Mouse (Mus musculus) midbrain, embryonic 10.5 days (tissue): Measurements from ENCODE around the gene Mogs. TPM values are rescaled to one million over a fixed set of nuclear protein-coding genes. Genes with fewer than 3 reads are reported as not detected.

ENCODE experiments used
- DNase-seq: peaks from one replicate; pipeline ENCODE4 v3.0.0-alpha.2; 2017; ENCODE audit warnings: low spot score
- H3K27ac ChIP-seq: fragments of 300-500 bp; sonication (generic); replicated peaks from 2 replicates; pipeline ENCODE4 v1.5.1; 2016; ENCODE audit warnings: mild to moderate bottlenecking
- H3K27me3 ChIP-seq: fragments of 300-500 bp; sonication (generic); 2 replicates; pipeline ENCODE4 v1.6.1; 2016; ENCODE audit warnings: low read depth, mild to moderate bottlenecking; ENCODE audit not compliant: poor library complexity, severe bottlenecking
- H3K36me3 ChIP-seq: fragments of 300-500 bp; sonication (generic); 2 replicates; pipeline ENCODE4 v1.6.1; 2016; ENCODE audit warnings: mild to moderate bottlenecking, moderate library complexity
- H3K4me1 ChIP-seq: fragments of 300-500 bp; sonication (generic); 2 replicates; pipeline ENCODE4 v1.6.1; 2016
- H3K4me3 ChIP-seq: fragments of 300-500 bp; sonication (generic); 2 replicates; pipeline ENCODE4 v1.5.1; 2016; ENCODE audit warnings: mild to moderate bottlenecking, moderate library complexity
- H3K9me3 ChIP-seq: fragments of 300-500 bp; sonication (generic); replicated peaks from 2 replicates; pipeline ENCODE4 v1.6.1; 2016; ENCODE audit warnings: mild to moderate bottlenecking
- WGBS: fragments of 180-500 bp; shearing (Covaris S2); methylation state at CpG from one replicate; pipeline ENCODE4 v1.1.7; 2016; 5-methylcytosine and 5-hydroxymethylcytosine counted together
- polyA plus RNA-seq: library from polyadenylated mRNA; unstranded; fragments of >200 nt; fragmentation: Nextera tagmentation; extraction: Ambion mirVana; gene quantifications from 2 replicates; pipeline ENCODE4 v1.2.1, GENCODE M21; 2016

Gene Mogs
- polyA plus RNA-seq, 1 experiment from 2014 or later = 33.7 TPM

DNA sequence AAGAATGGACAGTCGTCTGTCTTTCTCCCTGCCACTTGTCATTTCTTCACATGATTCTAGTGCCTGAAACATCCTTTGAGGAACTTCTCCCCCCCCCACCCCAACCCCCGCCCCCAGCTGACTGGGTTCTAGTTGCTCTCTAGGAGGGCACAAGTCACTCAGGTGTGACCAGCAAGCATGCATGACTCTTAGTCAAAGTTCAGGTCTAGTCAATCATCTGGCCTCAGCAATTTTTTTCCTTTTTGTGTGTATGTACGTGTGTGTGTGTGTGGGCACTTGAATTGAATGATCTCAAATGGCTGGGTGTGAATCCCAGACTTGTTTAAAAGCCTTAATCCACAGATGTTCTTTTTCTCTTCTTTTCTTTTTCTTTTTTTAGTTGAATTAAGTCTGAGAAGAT, 18.9 kb downstream of the Mogs start:
- Histone ChIP-seq H3K27ac (no peak overlapping the region), H3K27me3 (peaks cover 17% of the 10 kb centered on the region), H3K36me3 (no peaks in the 10 kb centered on the region), H3K9me3 (no peaks in the 10 kb centered on the region), H3K4me3 (no peak overlapping the region), H3K4me1 (peaks cover 43% of the 10 kb centered on the region)
- no peak for DNase-seq
- whole genome bisulfite sequencing = 68% methylated on average over 3 of the region's 3 CpGs

- no peak for DNase-seq
- Histone ChIP-seq H3K27me3 (peaks cover 17% of the 10 kb centered on the region), H3K27ac (peak within 1 kb of the TSS; percentile 100), H3K36me3 (peaks cover 6% of the 10 kb centered on the region), H3K4me3 (peak within 1 kb of the TSS; percentile 74), H3K9me3 (no peaks in the 10 kb centered on the region), H3K4me1 (peaks cover 52% of the 10 kb centered on the region)
- WGBS = 60% methylated on average over 7 of the region's 7 CpGs
These were observed 19.7 kb downstream of the Mogs start, which contains the start of gene Rtkn for GRCm38 (mm10) chr6:83134951-83135513. TSS of gene Rtkn (plus strand) at chr6:83135463.

DNA sequence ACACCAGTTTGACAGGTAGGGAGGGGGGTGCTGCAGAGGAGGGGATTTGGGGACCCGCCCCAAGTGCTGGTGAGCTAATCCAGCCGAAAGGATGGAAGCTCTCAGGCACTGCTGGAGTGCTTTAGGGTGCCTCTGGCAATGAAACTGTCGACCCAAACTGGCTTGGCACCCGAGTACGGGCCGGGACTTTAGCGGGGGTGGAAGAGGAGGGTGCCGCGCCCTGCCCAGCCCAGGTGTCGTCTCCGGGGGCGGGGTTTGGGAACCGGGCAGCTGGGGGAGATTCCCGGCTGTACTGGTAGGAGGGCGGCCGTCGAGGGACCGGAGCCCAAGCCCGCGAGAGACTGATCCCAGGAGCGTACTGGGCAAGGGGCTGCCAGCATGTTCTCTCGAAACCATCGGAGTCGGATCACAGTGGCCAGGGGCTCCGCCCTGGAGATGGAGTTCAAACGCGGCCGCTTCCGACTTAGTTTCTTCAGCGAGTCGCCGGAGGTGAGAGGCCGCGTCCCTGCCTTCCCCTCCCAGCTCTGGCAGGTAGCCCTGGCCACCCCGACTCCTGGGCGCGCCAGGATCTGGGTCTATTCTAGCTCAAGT, 20.4 kb downstream of the Mogs start:
- peaks cover 7% of the 10 kb centered on the region for H3K36me3 ChIP-seq
- peaks cover 17% of the 10 kb centered on the region for H3K27me3 ChIP-seq
- peaks cover 53% of the 10 kb centered on the region for H3K4me1 ChIP-seq
- H3K4me3 ChIP-seq = peak overlapping the region; percentile 74
- peak; percentile 29 for DNase-seq
- peak overlapping the region; percentile 100 for H3K27ac ChIP-seq
- H3K9me3 ChIP-seq = no peaks in the 10 kb centered on the region
- WGBS = 2% methylated on average over 37 of the region's 37 CpGs

GRCm38 (mm10) chr6:83136291-83136880, 21.1 kb downstream of the Mogs start:
- H3K9me3 ChIP-seq = no peaks in the 10 kb centered on the region
- peak overlapping the region; percentile 100 for H3K27ac ChIP-seq
- peak overlapping the region; percentile 74 for H3K4me3 ChIP-seq
- H3K27me3 ChIP-seq = peaks cover 20% of the 10 kb centered on the region
- DNase-seq = no peak
- H3K4me1 ChIP-seq = peaks cover 56% of the 10 kb centered on the region
- H3K36me3 ChIP-seq = peaks cover 7% of the 10 kb centered on the region
- 10% methylated on average over 5 of the region's 5 CpGs for WGBS

- Histone ChIP-seq H3K4me3 (peak overlapping the region; percentile 74), H3K4me1 (peaks cover 62% of the 10 kb centered on the region), H3K36me3 (peaks cover 7% of the 10 kb centered on the region), H3K27me3 (peaks cover 26% of the 10 kb centered on the region), H3K9me3 (no peaks in the 10 kb centered on the region), H3K27ac (peak overlapping the region; percentile 100)
- DNase-seq = peak; percentile 89
- under 1% methylated on average over 26 of the region's 26 CpGs for WGBS
These were observed 21.7 kb downstream of the Mogs start for GRCm38 (mm10) chr6:83136881-83137575.

- DNase-seq = peak; percentile 93
- Histone ChIP-seq H3K4me1 (peaks cover 68% of the 10 kb centered on the region), H3K36me3 (peaks cover 7% of the 10 kb centered on the region), H3K4me3 (peak overlapping the region; percentile 74), H3K27ac (peak overlapping the region; percentile 100), H3K27me3 (peaks cover 31% of the 10 kb centered on the region), H3K9me3 (no peaks in the 10 kb centered on the region)
- WGBS = under 1% methylated on average over 12 of the region's 12 CpGs
These were observed 22.3 kb downstream of the Mogs start for GRCm38 (mm10) chr6:83137576-83137950.

GRCm38 (mm10) chr6:83138056-83138455, 22.8 kb downstream of the Mogs start:
- WGBS = 1% methylated on average over 11 of the region's 11 CpGs

DNA sequence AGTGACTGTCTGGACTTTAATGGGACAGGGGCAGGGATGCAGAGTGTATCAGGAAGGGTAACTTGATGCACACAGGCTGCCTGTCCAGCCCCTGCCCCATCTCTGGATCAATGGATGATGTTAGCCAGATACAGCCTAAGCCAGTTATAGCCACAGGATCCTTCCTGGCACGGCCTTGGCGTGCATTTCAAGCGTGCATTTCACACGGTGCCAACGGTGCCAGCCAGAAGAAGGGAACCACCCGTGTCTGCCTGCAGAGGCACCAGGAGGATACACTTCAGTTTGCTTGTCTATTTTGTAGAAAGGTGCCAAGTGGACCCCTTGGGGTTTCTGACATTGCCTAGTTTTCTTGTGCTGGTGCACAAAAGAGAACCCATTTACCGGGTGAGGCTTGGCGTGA, 24.7 kb downstream of the Mogs start:
- Histone ChIP-seq H3K4me3 (no peak overlapping the region), H3K4me1 (peaks cover 74% of the 10 kb centered on the region), H3K9me3 (no peaks in the 10 kb centered on the region), H3K36me3 (peaks cover 7% of the 10 kb centered on the region), H3K27me3 (peaks cover 25% of the 10 kb centered on the region), H3K27ac (no peak overlapping the region)
- no peak for DNase-seq
- WGBS = 97% methylated on average over 8 of the region's 8 CpGs

More at GRCm38 (mm10) chr6:83138056-83138455, 22.8 kb downstream of the Mogs start:
- no peaks in the 10 kb centered on the region for H3K9me3 ChIP-seq
- H3K27ac ChIP-seq = peak overlapping the region; percentile 100
- peaks cover 31% of the 10 kb centered on the region for H3K27me3 ChIP-seq
- DNase-seq = peak; percentile 73
- peak overlapping the region; percentile 74 for H3K4me3 ChIP-seq
- peaks cover 7% of the 10 kb centered on the region for H3K36me3 ChIP-seq
- peaks cover 73% of the 10 kb centered on the region for H3K4me1 ChIP-seq

DNA sequence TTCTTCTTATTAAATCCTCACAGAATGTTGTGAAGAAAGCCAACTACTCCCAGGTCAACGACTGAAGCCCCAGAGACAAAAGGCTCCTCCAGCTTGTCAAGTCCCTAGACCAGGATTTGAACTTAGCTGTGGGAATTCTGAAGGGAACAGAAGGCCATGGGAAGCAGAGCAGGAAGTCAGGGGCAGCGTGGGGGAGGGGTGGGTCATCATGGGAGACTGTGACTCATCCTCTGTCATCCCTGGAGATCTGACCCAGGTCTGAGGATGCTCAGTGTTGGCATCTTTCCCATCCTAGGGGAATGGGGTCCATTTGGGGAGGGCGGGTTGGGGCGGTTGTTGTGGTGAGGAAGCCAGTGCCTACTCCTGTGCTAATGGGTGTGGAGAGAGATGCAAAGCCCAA, 26.3 kb downstream of the Mogs start:
- 29% methylated on average over 4 of the region's 4 CpGs for WGBS
- peaks cover 14% of the 10 kb centered on the region for H3K27me3 ChIP-seq
- H3K4me1 ChIP-seq = peaks cover 62% of the 10 kb centered on the region
- no peak for DNase-seq
- no peaks in the 10 kb centered on the region for H3K9me3 ChIP-seq
- peak overlapping the region; percentile 54 for H3K4me3 ChIP-seq
- H3K36me3 ChIP-seq = peaks cover 17% of the 10 kb centered on the region
- H3K27ac ChIP-seq = peak overlapping the region; percentile 79

GRCm38 (mm10) chr6:83142211-83142731, 27.0 kb downstream of the Mogs start:
- Histone ChIP-seq H3K27ac (peak overlapping the region; percentile 79), H3K36me3 (peaks cover 24% of the 10 kb centered on the region), H3K9me3 (no peaks in the 10 kb centered on the region), H3K4me3 (peak overlapping the region; percentile 54), H3K27me3 (peaks cover 14% of the 10 kb centered on the region), H3K4me1 (peaks cover 61% of the 10 kb centered on the region)
- DNase-seq = peak; percentile 39
- WGBS = under 1% methylated on average over 41 of the region's 41 CpGs

DNA sequence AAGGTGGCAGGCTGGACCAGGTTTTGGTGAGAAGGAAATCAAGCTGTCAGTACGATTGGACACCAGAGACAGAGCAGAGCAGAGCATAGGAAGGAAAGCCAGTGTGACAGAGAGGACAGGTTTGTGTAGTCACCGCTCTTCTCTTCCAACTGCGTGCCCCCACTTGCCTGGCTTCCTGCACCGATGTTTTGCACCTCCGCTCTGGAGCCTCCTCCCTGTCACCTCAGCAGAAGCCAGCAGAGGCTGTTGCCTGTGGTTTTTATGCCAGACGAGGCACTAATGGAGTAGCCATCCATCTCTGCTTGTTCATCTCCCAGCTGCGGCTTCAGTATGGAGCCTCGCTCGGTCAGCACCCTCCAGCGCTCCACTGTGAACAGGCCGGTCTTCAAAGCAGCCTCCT, 27.6 kb downstream of the Mogs start:
- H3K4me3 ChIP-seq = peak overlapping the region; percentile 54; the same call in 1 of the 2 replicates
- peaks cover 30% of the 10 kb centered on the region for H3K36me3 ChIP-seq
- H3K4me1 ChIP-seq = peaks cover 58% of the 10 kb centered on the region
- no peak overlapping the region for H3K27ac ChIP-seq
- DNase-seq = no peak
- no peaks in the 10 kb centered on the region for H3K9me3 ChIP-seq
- H3K27me3 ChIP-seq = peaks cover 14% of the 10 kb centered on the region
- 61% methylated on average over 11 of the region's 11 CpGs for whole genome bisulfite sequencing

- no peak for DNase-seq
- peaks cover 35% of the 10 kb centered on the region for H3K4me1 ChIP-seq
- 86% methylated on average over 2 of the region's 2 CpGs for WGBS
These were observed 29.9 kb downstream of the Mogs start for GRCm38 (mm10) chr6:83145209-83145608.

More at GRCm38 (mm10) chr6:83145209-83145608, 29.9 kb downstream of the Mogs start:
- Histone ChIP-seq H3K4me3 (no peak overlapping the region), H3K27ac (no peak overlapping the region), H3K36me3 (peaks cover 46% of the 10 kb centered on the region), H3K9me3 (no peaks in the 10 kb centered on the region), H3K27me3 (peaks cover 14% of the 10 kb centered on the region)
